Mouse (Mus musculus) MEL (cell line): ENCODE data around the gene Gjc2. TPM values are rescaled to one million over a fixed set of nuclear protein-coding genes. Genes with fewer than 3 reads are reported as not detected.

ENCODE experiments used
- DNase-seq: peaks from one replicate; pipeline ENCODE4 v3.0.0; 2011; ENCODE audit warnings: low read depth, low spot score
- H3K27ac ChIP-seq: 2 replicates; pipeline ENCODE4 v1.5.1; 2012; ENCODE audit warnings: low read depth, mild to moderate bottlenecking, control low read depth, low read length, moderate library complexity; ENCODE audit not compliant: control insufficient read depth
- H3K27me3 ChIP-seq, 2 experiments: fragments of 150-350 bp in 1 of 2; sonication (generic) in 1 of 2; 2 replicates each; pipeline ENCODE4 v1.6.1; 2012; ENCODE audit warnings: low read length in 2 of 2, mild to moderate bottlenecking in 2 of 2, improper control_type of control experiment in 1 of 2, moderate library complexity in 1 of 2; ENCODE audit not compliant: insufficient read depth in 2 of 2, control insufficient read depth in 1 of 2
- H3K36me3 ChIP-seq, 2 experiments: 2 replicates each; pipeline ENCODE4 v1.6.1; 2012 to 2014; ENCODE audit warnings: low read length in 2 of 2, improper control_type of control experiment in 1 of 2, inconsistent platforms in 1 of 2, mild to moderate bottlenecking in 1 of 2; ENCODE audit not compliant: insufficient read depth in 2 of 2, control insufficient read depth in 1 of 2
- H3K4me1 ChIP-seq, 2 experiments: fragments of 150-350 bp in 1 of 2; sonication (generic) in 1 of 2; 2 replicates each; pipeline ENCODE4 v1.6.1; 2012; ENCODE audit warnings: low read length in 2 of 2, improper control_type of control experiment in 1 of 2, mild to moderate bottlenecking in 1 of 2; ENCODE audit not compliant: insufficient read depth in 2 of 2, control insufficient read depth in 1 of 2
- H3K4me3 ChIP-seq, 2 experiments: fragments of 150-350 bp in 1 of 2; sonication (generic) in 1 of 2; 2 replicates each; pipeline ENCODE4 v1.5.1; 2012; ENCODE audit warnings: low read depth in 2 of 2, low read length in 2 of 2, mild to moderate bottlenecking in 2 of 2, moderate library complexity in 2 of 2, control low read depth in 1 of 2, improper control_type of control experiment in 1 of 2; ENCODE audit not compliant: control insufficient read depth in 1 of 2, insufficient read depth in 1 of 2
- H3K79me2 ChIP-seq: 2 replicates; pipeline ENCODE4 v1.6.1; 2012; ENCODE audit warnings: mild to moderate bottlenecking, low read length, moderate library complexity; ENCODE audit not compliant: control insufficient read depth, poor library complexity, insufficient read depth
- H3K9ac ChIP-seq: 2 replicates; pipeline ENCODE4 v1.6.1; 2012; ENCODE audit warnings: low read depth, mild to moderate bottlenecking, control low read depth, low read length, moderate library complexity; ENCODE audit not compliant: control insufficient read depth, poor library complexity, severe bottlenecking
- H3K9me3 ChIP-seq: fragments of 150-350 bp; sonication (generic); replicated peaks from 2 replicates; pipeline ENCODE4 v1.6.1; 2012; ENCODE audit warnings: mild to moderate bottlenecking, low read length, improper control_type of control experiment, moderate library complexity; ENCODE audit not compliant: insufficient read depth
- CHD1 ChIP-seq: IDR thresholded peaks from 2 replicates; pipeline ENCODE4 v1.6.1; 2012; ENCODE audit warnings: low read depth, mild to moderate bottlenecking, inconsistent platforms, low read length, improper control_type of control experiment
- HCFC1 ChIP-seq: IDR thresholded peaks from 2 replicates; pipeline ENCODE4 v1.6.1; 2012; ENCODE audit warnings: low read depth, mild to moderate bottlenecking, inconsistent platforms, low read length, improper control_type of control experiment, moderate library complexity
- MAFK ChIP-seq: IDR thresholded peaks from 2 replicates; pipeline ENCODE4 v1.6.1; 2011; ENCODE audit warnings: low read depth, mild to moderate bottlenecking, low read length, improper control_type of control experiment, borderline replicate concordance
- MYC ChIP-seq: IDR thresholded peaks from 2 replicates; pipeline ENCODE4 v1.6.1; 2011; ENCODE audit warnings: low read depth, mild to moderate bottlenecking, low read length, improper control_type of control experiment, moderate library complexity
- NRF1 ChIP-seq: IDR thresholded peaks from 2 replicates; pipeline ENCODE4 v1.6.1; 2014; ENCODE audit warnings: low read depth, mild to moderate bottlenecking, inconsistent platforms, low read length, improper control_type of control experiment, moderate library complexity; ENCODE audit not compliant: poor library complexity, insufficient read depth, severe bottlenecking
- POLR2AphosphoS2 ChIP-seq: IDR thresholded peaks from 2 replicates; pipeline ENCODE4 v1.6.1; 2011; ENCODE audit warnings: low read length, improper control_type of control experiment
- RAD21 ChIP-seq: IDR thresholded peaks from 2 replicates; pipeline ENCODE4 v1.6.1; 2011; ENCODE audit warnings: mild to moderate bottlenecking, low read depth, low read length, improper control_type of control experiment
- SIN3A ChIP-seq: IDR thresholded peaks from 2 replicates; pipeline ENCODE4 v1.6.1; 2012; ENCODE audit warnings: low read length, improper control_type of control experiment, inconsistent platforms
- TAL1 ChIP-seq: IDR thresholded peaks from 2 replicates; pipeline ENCODE4 v1.6.1; 2012; ENCODE audit warnings: mild to moderate bottlenecking, inconsistent platforms, low read length, moderate library complexity, mixed read lengths
- USF2 ChIP-seq, 2 experiments: IDR thresholded peaks; 2 replicates each; pipeline ENCODE4 v1.6.1; 2011 to 2012; ENCODE audit warnings: improper control_type of control experiment in 2 of 2, low read length in 2 of 2, borderline replicate concordance in 1 of 2, inconsistent platforms in 1 of 2, low read depth in 1 of 2, mild to moderate bottlenecking in 1 of 2; ENCODE audit not compliant: insufficient read depth in 1 of 2
- ZC3H11A ChIP-seq: IDR thresholded peaks from 2 replicates; pipeline ENCODE4 v1.6.1; 2012; ENCODE audit warnings: low read depth, mild to moderate bottlenecking, inconsistent platforms, low read length, improper control_type of control experiment
- polyA plus RNA-seq, 2 experiments: library from polyadenylated mRNA; stranded (reverse) in 1 of 2; unstranded in 1 of 2; fragments of >175 nt in 1 of 2; fragments of >200 nt in 1 of 2; gene quantifications; 2 replicates each; pipeline versions ENCODE4 v1.2.1 to v1.2.4; 2012; ENCODE audit warnings: low replicate concordance in 2 of 2, low read depth in 1 of 2; ENCODE audit not compliant: insufficient read length in 2 of 2, insufficient read depth in 1 of 2, missing spikeins in 1 of 2
- total RNA-seq: library from RNA; depleted of rRNA; stranded (reverse); fragments of 300-350 nt; gene quantifications from 2 replicates; pipeline ENCODE4 v1.2.3, GENCODE M21; 2012

Gene Gjc2
- total and polyA plus RNA-seq, 3 experiments = 0.07 to 0.08 TPM; not detected in 1

- TF ChIP-seq MAFK (no peak), RAD21 (no peak), POLR2AphosphoS2 (peak; percentile 96), USF2 (IDR thresholded peaks at IDR 0.05; ENCODE audit: borderline replicate concordance in 1 of 2, insufficient read depth in 1 of 2, low read depth in 1 of 2, low read length in 2 of 2) (no peak)
Observed at GRCm38 (mm10) chr11:59228122-59228953, 45.3 kb upstream of the Gjc2 start, which contains the start of gene Arf1 (continued).

- peaks cover 57% of the 10 kb centered on the region for H3K79me2 ChIP-seq
- H3K4me1 ChIP-seq = peaks cover 28 to 44% of the 10 kb centered on the region in 2 experiments
- H3K9me3 ChIP-seq = no peaks in the 10 kb centered on the region
- H3K4me3 ChIP-seq = peak overlapping the region; percentile 88 to 95
- peaks cover 9 to 56% of the 10 kb centered on the region in 2 experiments; a peak in 3 of 4 replicates for H3K36me3 ChIP-seq
- DNase-seq = peak; percentile 34
- TF ChIP-seq MYC (peak; percentile 10; the same call in 1 of the 2 replicates), ZC3H11A (no peak), TAL1 (no peak), SIN3A (no peak)
- TF ChIP-seq, all 39 proteins: peak for 1
- Histone ChIP-seq H3K27me3 (no peaks in the 10 kb centered on the region), H3K9ac (peak overlapping the region; percentile 93), H3K27ac (peak overlapping the region; percentile 70)
Observed at GRCm38 (mm10) chr11:59227604-59228121, 44.6 kb upstream of the Gjc2 start.

- H3K27me3 ChIP-seq = no peaks in the 10 kb centered on the region
- peaks cover 9 to 61% of the 10 kb centered on the region in 2 experiments; a peak in 3 of 4 replicates for H3K36me3 ChIP-seq
- H3K4me3 ChIP-seq = peak overlapping the region; percentile 88 to 95
- H3K4me1 ChIP-seq = peaks cover 30 to 49% of the 10 kb centered on the region in 2 experiments
- no peaks in the 10 kb centered on the region for H3K9me3 ChIP-seq
- DNase-seq = peak; percentile 38
- H3K79me2 ChIP-seq = peaks cover 63% of the 10 kb centered on the region
- H3K27ac ChIP-seq = peak overlapping the region; percentile 70
- peak overlapping the region; percentile 93 for H3K9ac ChIP-seq
- TF ChIP-seq CHD1 (0 out of 2 replicates have a peak, but pooled peaks have one; percentile 9), NRF1 (0 out of 2 replicates have a peak, but pooled peaks have one; percentile 3), MYC (0 out of 2 replicates have a peak, but pooled peaks have one; percentile 18), HCFC1 (no peak)
- TF ChIP-seq, all 39 proteins: peak for 3
Observed at GRCm38 (mm10) chr11:59226787-59227603, 44.0 kb upstream of the Gjc2 start.
